Mouse (Mus musculus) hindbrain, embryonic 14.5 days (tissue): ENCODE measurements around the gene Rilpl1. TPM values are rescaled to one million over a fixed set of nuclear protein-coding genes. Genes with fewer than 3 reads are reported as not detected.
"Not testable (repeated sequence)": the region's sequence is repeated elsewhere in the genome, so short reads cannot be mapped to it uniquely, and the experiment has no call there.

Source experiments
- ATAC-seq: fragments of 200-750 bp; cut with Nextera tagmentation; 2 replicates; pipeline ENCODE4 v1.8.0; 2017; ENCODE audit warnings: moderate number of reproducible peaks, mild to moderate bottlenecking, moderate TSS enrichment, moderate library complexity; ENCODE audit not compliant: low FRiP score
- DNase-seq: peaks from one replicate; pipeline ENCODE4 v3.0.0-alpha.2; 2015; ENCODE audit warnings: low spot score
- H3K27ac ChIP-seq: fragments of 300-500 bp; sonication (generic); 2 replicates; pipeline ENCODE4 v1.5.1; 2014; ENCODE audit warnings: mild to moderate bottlenecking, moderate library complexity
- H3K27me3 ChIP-seq: fragments of 300-500 bp; sonication (generic); 2 replicates; pipeline ENCODE4 v1.6.1; 2014; ENCODE audit warnings: mild to moderate bottlenecking, low read length, mixed read lengths; ENCODE audit not compliant: control insufficient read depth, insufficient read depth
- H3K36me3 ChIP-seq: fragments of 300-500 bp; sonication (generic); replicated peaks from 2 replicates; pipeline ENCODE4 v1.6.1; 2014; ENCODE audit not compliant: control insufficient read depth, insufficient read depth
- H3K4me1 ChIP-seq: fragments of 300-500 bp; sonication (generic); replicated peaks from 2 replicates; pipeline ENCODE4 v1.6.1; 2014; ENCODE audit warnings: antibody characterized with exemption, low read length, mixed read lengths; ENCODE audit not compliant: control insufficient read depth, insufficient read depth
- H3K4me2 ChIP-seq: fragments of 300-500 bp; sonication (generic); replicated peaks from 2 replicates; pipeline ENCODE4 v1.6.1; 2014; ENCODE audit warnings: mild to moderate bottlenecking, moderate library complexity
- H3K4me3 ChIP-seq: fragments of 300-500 bp; sonication (generic); replicated peaks from 2 replicates; pipeline ENCODE4 v1.5.1; 2014; ENCODE audit warnings: mild to moderate bottlenecking, low read length
- H3K9ac ChIP-seq: fragments of 300-500 bp; sonication (generic); 2 replicates; pipeline ENCODE4 v1.6.1; 2014
- H3K9me3 ChIP-seq: fragments of 300-500 bp; sonication (generic); 2 replicates; pipeline ENCODE4 v1.6.1; 2016; ENCODE audit warnings: low read length; ENCODE audit not compliant: control insufficient read depth
- WGBS: fragments of 180-500 bp; shearing (Covaris S2); extraction: QIAGEN DNeasy Blood & Tissue Kit; methylation state at CpG from one replicate; pipeline ENCODE4 v1.1.7; 2014; 5-methylcytosine and 5-hydroxymethylcytosine counted together
- polyA plus RNA-seq: library from polyadenylated mRNA; unstranded; fragments of >200 nt; fragmentation: Nextera tagmentation; extraction: Ambion mirVana; gene quantifications from 2 replicates; pipeline ENCODE4 v1.2.1, GENCODE M21; 2014

Gene Rilpl1
- polyA plus RNA-seq, 1 experiment from 2014 or later = 13.2 TPM

DNA sequence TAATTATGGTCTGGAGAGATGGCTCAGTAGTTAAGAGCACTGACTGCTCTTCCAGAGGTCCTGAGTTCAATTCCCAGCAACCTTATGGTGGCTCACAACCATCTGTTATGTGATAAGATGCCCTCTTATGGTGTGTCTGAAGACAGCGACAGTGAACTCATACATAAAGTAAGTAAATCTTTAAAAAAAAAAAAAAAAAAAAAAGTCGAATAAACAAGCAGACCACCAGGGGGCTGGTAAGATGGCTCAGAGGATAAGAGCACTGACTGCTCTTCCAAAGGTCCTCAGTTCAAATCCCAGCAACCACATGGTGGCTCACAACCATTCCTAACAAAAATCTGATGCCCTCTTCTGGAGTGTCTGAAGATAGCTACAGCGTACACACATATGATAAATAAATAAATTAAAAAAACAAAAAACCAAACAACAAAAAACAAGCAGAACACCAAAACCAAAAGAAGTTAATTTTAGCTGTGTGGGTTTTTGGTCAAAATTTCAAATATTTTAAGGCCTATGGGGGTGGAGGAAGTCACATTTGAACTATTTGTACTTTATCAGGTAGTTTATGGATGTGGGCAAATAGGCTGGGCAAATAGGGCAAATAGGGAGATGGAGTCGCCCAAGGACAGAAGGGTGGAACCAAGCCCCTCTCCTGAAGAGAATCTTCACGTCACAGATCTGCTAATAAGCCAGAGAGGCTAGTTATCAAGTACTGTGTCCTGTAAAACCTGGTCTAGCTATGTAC lies 20.3 kb upstream of the Rilpl1 start:
- not testable (repeated sequence) for H3K9ac ChIP-seq, H3K27me3 ChIP-seq, H3K9me3 ChIP-seq, H3K4me1 ChIP-seq, ATAC-seq, DNase-seq, H3K27ac ChIP-seq
- 30% methylated on average over 5 of the region's 5 CpGs for WGBS
- Histone ChIP-seq H3K36me3 (peaks cover 53% of the 10 kb centered on the region), H3K4me3 (peak overlapping the region; percentile 84), H3K4me2 (peak overlapping the region; percentile 83)

DNA sequence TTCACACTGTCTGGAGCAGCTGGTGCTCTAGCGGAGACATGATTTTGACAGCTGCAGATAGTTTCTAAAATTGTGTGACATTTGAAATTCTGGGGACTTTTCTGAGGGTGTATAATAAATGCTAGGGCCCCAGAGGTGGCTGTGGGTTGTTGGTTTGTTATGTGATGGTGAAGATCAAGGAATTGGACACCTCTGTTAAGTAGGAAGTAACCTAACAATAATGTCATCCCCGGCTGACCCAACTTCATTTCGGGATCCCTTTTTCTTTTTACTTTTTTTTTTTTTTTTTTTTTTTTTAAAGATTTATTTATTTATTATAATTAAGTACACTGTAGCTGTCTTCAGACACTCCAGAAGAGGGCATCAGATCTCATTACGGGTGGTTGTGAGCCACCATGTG lies 19.5 kb upstream of the Rilpl1 start:
- H3K27ac ChIP-seq, ATAC-seq, H3K4me1 ChIP-seq, H3K9ac ChIP-seq, H3K27me3 ChIP-seq, DNase-seq, H3K9me3 ChIP-seq, H3K4me2 ChIP-seq, H3K4me3 ChIP-seq: not testable (repeated sequence)
- H3K36me3 ChIP-seq = peaks cover 53% of the 10 kb centered on the region
- 92% methylated on average over 4 of the region's 4 CpGs for WGBS

DNA sequence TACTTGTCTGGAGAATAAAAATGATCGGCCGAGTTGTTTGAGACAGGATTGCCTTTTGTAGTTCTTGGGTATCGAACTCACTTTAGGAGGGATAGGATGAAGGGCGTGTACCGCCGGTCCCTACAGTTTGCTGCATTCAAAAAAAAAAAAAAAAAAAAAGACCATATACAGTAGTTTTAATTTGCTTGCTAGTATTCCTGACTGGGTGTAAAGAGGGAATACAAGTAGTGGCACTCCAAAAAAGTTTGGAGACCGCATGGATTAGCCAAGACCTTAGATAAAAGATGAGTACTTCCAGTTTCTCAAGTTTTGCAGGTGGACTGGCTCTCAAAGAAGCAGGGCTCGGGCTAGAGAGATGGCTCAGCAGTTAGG lies 10.4 kb upstream of the Rilpl1 start:
- WGBS = 13% methylated on average over 8 of the region's 8 CpGs
- no peak for ATAC-seq
- DNase-seq = no peak
- Histone ChIP-seq H3K9me3 (no peaks in the 10 kb centered on the region), H3K27me3 (no peaks in the 10 kb centered on the region), H3K4me1 (peaks cover 14% of the 10 kb centered on the region), H3K4me2 (peak overlapping the region; percentile 88), H3K4me3 (peak overlapping the region; percentile 91), H3K9ac (peak overlapping the region; percentile 77), H3K27ac (peak overlapping the region; percentile 77; the same call in 1 of the 2 replicates), H3K36me3 (peaks cover 39% of the 10 kb centered on the region)

DNA sequence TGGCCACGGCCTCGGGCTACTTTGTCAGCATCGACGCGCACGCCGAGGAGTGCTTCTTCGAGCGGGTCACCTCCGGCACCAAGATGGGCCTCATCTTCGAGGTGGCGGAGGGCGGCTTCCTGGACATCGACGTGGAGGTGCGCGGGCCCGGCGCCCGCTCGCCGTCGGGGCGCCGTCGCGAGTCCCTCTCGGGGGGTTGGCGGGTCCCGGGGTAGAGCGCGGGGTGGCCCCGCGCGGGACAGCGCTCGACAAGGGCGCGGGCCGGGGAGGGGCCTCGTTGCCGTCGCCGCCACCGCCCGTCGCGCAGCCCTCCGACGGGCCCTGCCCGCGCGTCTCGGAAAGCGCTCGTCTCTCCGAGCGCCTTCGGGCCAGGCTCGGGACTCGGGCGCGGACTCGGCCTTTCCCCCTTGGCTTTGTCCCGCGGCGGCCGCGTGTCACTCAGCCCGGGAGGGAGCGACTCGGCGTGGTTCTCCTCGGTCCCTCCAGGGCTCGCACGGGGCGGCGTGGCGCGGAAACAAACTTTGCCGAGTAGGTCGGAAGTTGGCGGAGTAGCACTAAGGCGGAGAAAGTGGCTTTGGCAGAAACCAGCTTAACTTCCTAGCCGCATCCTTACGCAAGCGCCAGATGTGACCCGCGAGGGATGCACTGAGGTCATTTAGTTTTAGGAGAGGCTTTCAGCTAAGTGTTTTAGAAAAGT lies 9.9 kb upstream of the Rilpl1 start:
- peak overlapping the region; percentile 88 for H3K4me2 ChIP-seq
- H3K9me3 ChIP-seq = no peaks in the 10 kb centered on the region
- ATAC-seq (peak; percentile 73), DNase-seq (peak; percentile 52)
- peak overlapping the region; percentile 77 for H3K27ac ChIP-seq
- peak overlapping the region; percentile 91 for H3K4me3 ChIP-seq
- peak overlapping the region; percentile 77 for H3K9ac ChIP-seq
- WGBS = under 1% methylated on average over 76 of the region's 89 CpGs
- peaks cover 14% of the 10 kb centered on the region for H3K4me1 ChIP-seq
- H3K27me3 ChIP-seq = no peaks in the 10 kb centered on the region
- H3K36me3 ChIP-seq = peaks cover 34% of the 10 kb centered on the region

DNA sequence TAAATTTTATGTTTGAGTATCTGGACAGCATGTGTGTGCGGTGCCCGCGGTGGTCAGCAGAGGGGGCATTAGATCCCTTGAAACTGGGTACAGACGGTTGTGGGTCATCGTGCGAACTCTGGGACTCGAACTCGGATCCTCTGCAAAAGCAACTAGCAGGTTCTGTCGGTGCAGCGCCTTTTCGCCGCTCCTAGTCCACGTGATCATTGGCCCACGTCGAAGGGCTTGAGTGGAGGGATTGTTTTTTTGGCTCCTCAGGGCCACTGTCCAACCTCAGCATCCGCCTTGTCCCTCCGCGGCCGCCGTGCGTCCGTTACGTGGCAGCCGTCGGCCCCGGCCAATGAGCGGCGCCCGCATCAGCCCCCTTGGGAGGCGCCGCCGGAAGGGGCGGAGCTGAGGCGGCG lies 9.2 kb upstream of the Rilpl1 start, which contains the start of gene Tmed2:
Gene Tmed2, plus strand, starts transcription at position 313 of the 404 bp plus-strand sequence.
- peaks cover 27% of the 10 kb centered on the region for H3K36me3 ChIP-seq
- peak within 1 kb of the TSS; percentile 77 for H3K9ac ChIP-seq
- H3K27me3 ChIP-seq = no peaks in the 10 kb centered on the region
- H3K4me2 ChIP-seq = peak within 1 kb of the TSS; percentile 88
- peak within 1 kb of the TSS; percentile 91 for H3K4me3 ChIP-seq
- peak within 1 kb of the TSS; percentile 84 for H3K27ac ChIP-seq
- peak; percentile 96 for ATAC-seq
- peak; percentile 97 for DNase-seq
- under 1% methylated on average over 33 of the region's 35 CpGs for WGBS
- peaks cover 14% of the 10 kb centered on the region for H3K4me1 ChIP-seq
- H3K9me3 ChIP-seq = no peaks in the 10 kb centered on the region

DNA sequence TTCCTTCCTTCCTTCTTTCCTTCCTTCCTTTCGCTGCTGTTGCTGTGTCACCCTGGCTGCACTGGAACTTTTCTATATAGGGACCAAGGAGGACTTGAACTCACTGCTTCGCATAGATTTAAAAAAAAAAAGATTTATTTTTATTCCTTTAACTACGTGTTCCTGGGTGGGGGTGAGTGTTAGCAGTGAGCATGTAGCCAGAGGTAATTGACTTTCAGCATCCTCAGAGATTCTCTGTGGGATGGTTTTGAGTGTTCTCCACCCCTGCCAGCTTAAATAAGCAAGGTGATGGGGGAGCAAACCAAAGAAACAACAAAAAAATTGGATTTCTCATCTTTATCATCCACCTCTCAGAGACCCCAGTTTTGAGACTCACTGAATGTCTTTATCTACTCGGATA lies 8.7 kb upstream of the Rilpl1 start:
- no peak overlapping the region for H3K9ac ChIP-seq
- no peaks in the 10 kb centered on the region for H3K27me3 ChIP-seq
- H3K4me3 ChIP-seq = peak overlapping the region; percentile 91
- H3K36me3 ChIP-seq = peaks cover 22% of the 10 kb centered on the region
- ATAC-seq (no peak), DNase-seq (no peak)
- WGBS = 76% methylated on average over 4 of the region's 4 CpGs
- peak overlapping the region; percentile 45 for H3K4me2 ChIP-seq
- peaks cover 14% of the 10 kb centered on the region for H3K4me1 ChIP-seq
- peak overlapping the region; percentile 84 for H3K27ac ChIP-seq
- H3K9me3 ChIP-seq = no peaks in the 10 kb centered on the region

DNA sequence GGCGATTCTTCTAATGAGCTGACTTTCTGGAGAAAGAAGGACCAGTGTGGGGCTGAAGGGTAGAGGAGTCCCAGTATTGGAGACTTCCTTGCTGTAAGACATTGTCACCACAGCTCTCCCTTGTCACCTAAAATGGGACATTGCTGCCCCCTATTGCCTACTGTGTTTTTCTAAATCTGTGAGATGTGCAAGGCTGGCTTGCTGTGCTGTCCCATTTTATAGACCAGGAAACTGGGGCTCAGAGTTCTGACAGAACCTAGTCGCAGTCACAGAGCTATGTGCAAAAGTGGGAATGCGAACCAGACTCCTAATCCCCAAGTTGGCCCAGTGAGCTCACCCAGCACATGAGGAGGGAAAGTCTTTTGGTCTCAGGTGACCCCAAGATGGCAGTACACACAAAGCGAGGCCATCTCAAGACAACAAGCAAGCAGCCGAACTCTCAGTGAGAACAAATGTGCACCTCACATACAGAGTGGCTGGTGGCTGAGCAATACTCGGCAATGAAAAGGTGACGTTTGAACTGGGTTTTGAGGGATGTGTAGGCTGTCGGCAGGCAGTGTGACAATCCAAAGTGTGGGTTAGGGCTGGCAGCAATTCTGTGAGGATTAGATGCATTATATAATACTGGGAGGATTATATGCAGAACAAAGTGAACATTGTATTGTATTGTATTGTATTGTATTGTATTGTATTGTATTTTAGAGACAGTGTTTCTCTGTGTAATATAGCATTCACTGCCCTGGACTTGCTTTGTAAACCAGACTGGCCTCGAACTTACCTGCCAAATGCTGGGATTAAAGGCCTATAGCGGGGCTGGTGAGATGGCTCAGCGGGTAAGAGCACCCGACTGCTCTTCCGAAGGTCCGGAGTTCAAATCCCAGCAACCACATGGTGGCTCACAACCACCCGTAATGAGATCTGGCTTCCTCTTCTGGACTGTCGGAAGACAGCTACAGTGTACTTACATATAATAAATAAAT lies 7.9 kb upstream of the Rilpl1 start:
- ATAC-seq (no peak), DNase-seq (peak; percentile 63)
- Histone ChIP-seq H3K4me2 (no peak overlapping the region), H3K27ac (no peak overlapping the region), H3K4me3 (no peak overlapping the region), H3K36me3 (peaks cover 14% of the 10 kb centered on the region), H3K4me1 (peaks cover 14% of the 10 kb centered on the region), H3K27me3 (no peaks in the 10 kb centered on the region), H3K9me3 (no peaks in the 10 kb centered on the region), H3K9ac (no peak overlapping the region)
- WGBS = 77% methylated on average over 15 of the region's 16 CpGs

DNA sequence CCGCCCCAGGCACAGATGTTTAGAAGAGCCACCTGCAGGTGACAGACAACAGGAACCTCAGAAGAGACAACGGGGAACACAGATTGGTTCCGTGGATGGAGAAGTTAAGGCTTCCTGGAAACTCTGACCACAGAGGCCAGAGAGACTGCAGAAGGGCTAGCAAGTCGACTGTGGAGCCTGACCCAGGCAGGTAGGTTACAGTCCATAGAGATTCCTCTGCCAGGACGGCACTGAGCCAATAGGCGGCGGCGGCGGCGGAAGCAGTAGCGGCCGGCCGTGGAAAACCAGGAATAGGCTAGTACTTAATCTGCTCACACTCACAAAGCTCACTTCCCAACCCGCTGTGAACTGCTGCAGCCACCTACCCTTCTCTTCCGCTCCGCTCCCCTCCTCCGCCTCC lies 5.6 kb upstream of the Rilpl1 start:
- no peak overlapping the region for H3K9ac ChIP-seq
- H3K4me1 ChIP-seq = peaks cover 8% of the 10 kb centered on the region
- no peak overlapping the region for H3K27ac ChIP-seq
- peak overlapping the region; percentile 23 for H3K4me2 ChIP-seq
- ATAC-seq (no peak), DNase-seq (no peak)
- no peaks in the 10 kb centered on the region for H3K27me3 ChIP-seq
- 10% methylated on average over 16 of the region's 17 CpGs for WGBS
- no peaks in the 10 kb centered on the region for H3K9me3 ChIP-seq
- no peak overlapping the region for H3K4me3 ChIP-seq
- no peaks in the 10 kb centered on the region for H3K36me3 ChIP-seq

DNA sequence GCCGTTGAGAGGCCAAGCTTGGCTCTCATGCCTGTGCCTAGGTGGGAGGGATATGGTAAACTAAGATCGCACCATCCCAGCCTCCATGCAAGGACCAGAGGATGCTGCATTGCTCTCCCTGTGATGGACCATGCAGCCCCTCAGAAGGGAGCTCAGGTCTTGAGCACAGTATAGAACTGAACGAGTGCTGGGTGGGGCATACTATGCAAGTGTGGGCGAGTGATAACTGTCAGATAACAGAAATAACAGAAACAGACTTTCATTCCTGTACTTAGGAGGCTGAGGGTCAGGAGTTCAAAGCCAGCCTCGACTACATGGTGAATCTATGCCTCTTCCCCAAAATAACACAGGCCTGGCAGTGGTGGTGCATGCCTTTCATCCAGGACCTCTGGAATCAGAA lies 3.8 kb upstream of the Rilpl1 start:
- ATAC-seq (no peak), DNase-seq (no peak)
- Histone ChIP-seq H3K27ac (no peak overlapping the region), H3K4me1 (peaks cover 13% of the 10 kb centered on the region), H3K4me2 (no peak overlapping the region), H3K9me3 (no peaks in the 10 kb centered on the region), H3K4me3 (no peak overlapping the region), H3K36me3 (no peaks in the 10 kb centered on the region), H3K9ac (no peak overlapping the region), H3K27me3 (no peaks in the 10 kb centered on the region)
- WGBS = 74% methylated on average over 5 of the region's 5 CpGs
